Mouse (Mus musculus) lung, adult 2 months (tissue): ENCODE measurements at regions not wholly inside any gene's neighbourhood (a gene's known extent, or its start where the extent isn't known, plus 50 kb on each side); places are given as distances from the start of the nearest gene placed in this dataset.

Experiments used
- CTCF ChIP-seq: fragments of 200-500 bp; IDR thresholded peaks from 2 replicates; pipeline ENCODE4 v1.5.1; 2011; ENCODE audit warnings: mild to moderate bottlenecking, low read length, control low read depth; ENCODE audit not compliant: insufficient read depth
- POLR2A ChIP-seq: fragments of 200-500 bp; IDR thresholded peaks from 2 replicates; pipeline ENCODE4 v1.6.1; 2011; ENCODE audit warnings: low read depth, mild to moderate bottlenecking, control low read depth, low read length, borderline replicate concordance; ENCODE audit errors: extremely low read depth

DNA sequence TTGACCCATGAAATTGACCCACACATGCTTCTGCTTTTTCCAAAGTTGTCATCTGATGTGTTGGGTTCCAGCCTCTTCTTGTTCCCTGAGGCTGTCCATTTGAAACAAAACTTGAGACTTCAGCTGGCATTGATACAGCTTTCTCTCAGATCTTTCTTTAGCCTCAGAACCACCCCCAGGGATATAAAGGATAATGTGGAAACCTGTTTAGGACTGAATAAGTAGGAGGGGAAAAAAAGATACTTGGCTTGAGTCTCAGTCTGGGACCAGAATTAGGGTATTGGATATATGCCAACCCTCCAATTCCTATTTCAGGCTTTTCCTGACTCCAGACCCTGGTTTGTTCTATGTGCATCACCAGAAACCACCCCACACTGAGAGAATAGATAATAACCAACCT is 579.7 kb upstream of the Camk1g start:
- TF ChIP-seq POLR2A = no peak
- no peak for TF ChIP-seq CTCF
